Mouse (Mus musculus): Measurements from ENCODE around the gene Ccdc71. TPM values are rescaled to one million over a fixed set of nuclear protein-coding genes. Genes with fewer than 3 reads are reported as not detected.

The Ccdc71 gene
- total and polyA plus RNA-seq, 3 experiments: 14.7 to 26.6 (median 22.5) TPM

DNA sequence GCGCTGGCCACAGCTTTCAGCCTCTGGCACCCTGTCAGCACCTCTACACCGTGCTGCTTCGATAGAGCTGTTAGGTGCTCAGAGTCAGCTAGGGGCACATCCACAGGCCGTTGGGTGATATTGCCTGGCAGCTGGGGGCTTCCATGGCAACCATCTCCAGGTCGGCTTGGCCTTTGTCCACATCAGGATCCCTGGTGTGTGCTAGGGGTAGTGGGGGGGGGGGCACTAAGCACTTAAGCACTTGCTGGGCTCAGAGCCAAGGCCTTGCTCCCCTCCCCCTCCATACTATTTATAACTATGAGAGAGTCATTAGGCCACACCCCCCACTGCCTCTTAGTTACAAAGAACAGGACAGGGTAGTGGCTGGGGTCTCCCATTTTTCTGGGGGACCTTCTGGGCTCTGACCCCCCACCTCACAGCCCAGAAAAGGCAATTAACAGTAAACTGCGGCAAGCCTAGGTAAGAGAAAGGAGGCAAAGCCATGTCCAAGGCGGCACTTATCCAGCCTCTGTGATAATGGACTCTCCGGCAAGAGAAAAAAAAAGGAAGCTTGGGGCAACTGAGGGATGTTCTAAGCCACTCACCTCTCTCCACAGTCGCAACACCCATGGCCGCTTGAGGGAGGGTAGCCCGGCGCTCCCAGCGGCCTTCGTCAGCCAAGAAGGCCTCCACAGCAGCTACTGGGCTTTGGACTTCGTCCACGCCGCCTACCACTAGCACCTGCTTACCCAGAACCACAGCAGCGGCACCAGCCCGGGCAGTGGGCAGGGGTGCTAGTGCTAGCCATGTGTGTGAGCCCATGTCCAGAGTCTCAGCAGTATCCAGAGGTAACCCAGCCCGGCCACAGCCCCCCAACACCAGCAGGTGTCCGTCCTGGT lies 9.8 kb upstream of the Ccdc71 start:
- H3K4me3 ChIP-seq: no peak overlapping the region
- DNase-seq: no peak
- no peak overlapping the region for H3K9ac ChIP-seq (ENCODE audit: low read depth, low read length)
- 0 out of 2 replicates have a peak overlapping the region, but pooled peaks have one; percentile 23 for H3K27ac ChIP-seq
- no peak for TF ChIP-seq POLR2A (IDR thresholded peaks at IDR 0.05; ENCODE audit: insufficient read depth, low read depth, low read length)
- no peak for TF ChIP-seq CTCF (IDR thresholded peaks at IDR 0.05)
- TF ChIP-seq EP300 (IDR thresholded peaks at IDR 0.05; ENCODE audit: insufficient read depth, low read depth, low read length): 0 out of 2 replicates have a peak, but pooled peaks have one; percentile 7
- H3K79me2 ChIP-seq (replicated peaks; ENCODE audit: control insufficient read depth, insufficient read depth, low read length): no peaks in the 10 kb centered on the region
- intact Hi-C loops (cut with DNase I): loop anchor here (5.0 kb wide), 2 partner anchors 42 to 68 kb away; partner anchors contain the start of gene Usp19
- H3K27me3 ChIP-seq (ENCODE audit: control insufficient read depth, insufficient read depth, low read length): no peaks in the 10 kb centered on the region
- H3K36me3 ChIP-seq (ENCODE audit: control insufficient read depth, insufficient read depth, low read length): no peaks in the 10 kb centered on the region
- 0 out of 2 replicates have a peak, but pooled peaks cover 2% of the 10 kb centered on the region for H3K4me1 ChIP-seq (ENCODE audit: control insufficient read depth, insufficient read depth, low read length)
- 50% methylated on average over 21 of the region's 21 CpGs for WGBS

DNA sequence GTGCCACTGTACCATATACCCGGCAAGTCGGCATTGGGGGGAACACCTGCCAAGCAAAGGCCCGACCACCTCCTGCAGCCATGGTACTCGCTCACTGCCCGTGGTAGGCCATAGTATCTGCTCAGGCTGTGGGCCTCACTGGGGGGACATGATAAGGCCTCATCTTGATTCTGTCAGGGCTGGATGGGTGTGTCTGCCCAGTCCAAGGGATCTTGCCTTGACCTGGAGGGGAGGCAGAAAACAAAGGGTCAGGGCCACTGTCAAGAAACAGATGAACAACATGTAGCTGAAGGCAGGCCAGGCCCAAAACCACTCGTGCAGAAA lies 9.2 kb upstream of the Ccdc71 start:
- no peak overlapping the region for H3K4me3 ChIP-seq
- H3K79me2 ChIP-seq (replicated peaks; ENCODE audit: control insufficient read depth, insufficient read depth, low read length): no peaks in the 10 kb centered on the region
- intact Hi-C loops (cut with DNase I): loop anchor here (5.0 kb wide), 2 partner anchors 41 to 69 kb away; partner anchors contain the start of gene Usp19
- no peak overlapping the region for H3K27ac ChIP-seq
- H3K36me3 ChIP-seq (ENCODE audit: control insufficient read depth, insufficient read depth, low read length): no peaks in the 10 kb centered on the region
- 0 out of 2 replicates have a peak, but pooled peaks cover 2% of the 10 kb centered on the region for H3K4me1 ChIP-seq (ENCODE audit: control insufficient read depth, insufficient read depth, low read length)
- H3K27me3 ChIP-seq (ENCODE audit: control insufficient read depth, insufficient read depth, low read length): no peaks in the 10 kb centered on the region
- 75% methylated on average over 6 of the region's 6 CpGs for WGBS
- no peak for TF ChIP-seq EP300 (IDR thresholded peaks at IDR 0.05; ENCODE audit: insufficient read depth, low read depth, low read length)
- no peak for TF ChIP-seq POLR2A (IDR thresholded peaks at IDR 0.05; ENCODE audit: insufficient read depth, low read depth, low read length)
- TF ChIP-seq CTCF (IDR thresholded peaks at IDR 0.05): no peak
- H3K9ac ChIP-seq (ENCODE audit: low read depth, low read length): no peak overlapping the region
- no peak for DNase-seq

DNA sequence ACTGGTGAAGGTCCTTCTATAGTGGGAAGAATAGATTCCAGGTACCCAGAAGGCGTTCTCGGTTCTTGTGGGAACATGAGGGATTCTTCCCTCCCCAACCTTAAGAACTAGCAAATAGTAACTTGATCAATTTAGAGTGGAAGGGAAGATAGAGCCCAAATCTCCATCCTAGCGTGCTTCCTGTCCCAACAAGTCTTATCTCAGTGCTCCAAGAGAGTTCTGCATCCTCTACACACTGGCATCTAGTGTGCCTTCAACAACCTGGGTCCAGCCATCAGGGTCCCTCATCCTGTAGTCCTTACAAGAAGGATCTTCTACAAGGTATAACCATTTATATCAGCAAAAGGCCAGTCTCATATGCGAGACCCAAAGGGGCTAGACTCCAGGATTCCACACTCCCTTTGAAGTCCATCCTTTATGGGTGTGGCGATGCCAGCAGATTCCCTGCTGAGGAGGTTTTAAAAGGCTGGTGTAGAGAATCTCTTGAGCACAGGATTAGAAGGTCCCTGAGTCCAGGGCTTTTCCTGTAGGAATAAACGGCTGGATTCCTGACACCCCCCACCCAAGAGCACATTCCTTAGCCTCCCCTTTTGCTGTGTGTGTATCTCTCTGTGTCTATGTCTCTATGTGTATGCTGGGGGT lies 8.7 kb upstream of the Ccdc71 start:
- TF ChIP-seq CTCF (IDR thresholded peaks at IDR 0.05): no peak
- Histone ChIP-seq H3K27ac (no peak overlapping the region; the same call in 1 of the 2 replicates), H3K4me3 (peak overlapping the region; percentile 67), H3K9ac (ENCODE audit: low read depth, low read length) (no peak overlapping the region; the same call in 1 of the 2 replicates), H3K36me3 (ENCODE audit: control insufficient read depth, insufficient read depth, low read length) (no peaks in the 10 kb centered on the region), H3K27me3 (ENCODE audit: control insufficient read depth, insufficient read depth, low read length) (no peaks in the 10 kb centered on the region), H3K4me1 (ENCODE audit: control insufficient read depth, insufficient read depth, low read length) (0 out of 2 replicates have a peak, but pooled peaks cover 2% of the 10 kb centered on the region), H3K79me2 (replicated peaks; ENCODE audit: control insufficient read depth, insufficient read depth, low read length) (no peaks in the 10 kb centered on the region)
- DNase-seq: no peak
- intact Hi-C loops (cut with DNase I): loop anchor here (5.0 kb wide), 2 partner anchors 41 to 69 kb away; partner anchors contain the start of gene Usp19
- 77% methylated on average over 6 of the region's 6 CpGs for WGBS

DNA sequence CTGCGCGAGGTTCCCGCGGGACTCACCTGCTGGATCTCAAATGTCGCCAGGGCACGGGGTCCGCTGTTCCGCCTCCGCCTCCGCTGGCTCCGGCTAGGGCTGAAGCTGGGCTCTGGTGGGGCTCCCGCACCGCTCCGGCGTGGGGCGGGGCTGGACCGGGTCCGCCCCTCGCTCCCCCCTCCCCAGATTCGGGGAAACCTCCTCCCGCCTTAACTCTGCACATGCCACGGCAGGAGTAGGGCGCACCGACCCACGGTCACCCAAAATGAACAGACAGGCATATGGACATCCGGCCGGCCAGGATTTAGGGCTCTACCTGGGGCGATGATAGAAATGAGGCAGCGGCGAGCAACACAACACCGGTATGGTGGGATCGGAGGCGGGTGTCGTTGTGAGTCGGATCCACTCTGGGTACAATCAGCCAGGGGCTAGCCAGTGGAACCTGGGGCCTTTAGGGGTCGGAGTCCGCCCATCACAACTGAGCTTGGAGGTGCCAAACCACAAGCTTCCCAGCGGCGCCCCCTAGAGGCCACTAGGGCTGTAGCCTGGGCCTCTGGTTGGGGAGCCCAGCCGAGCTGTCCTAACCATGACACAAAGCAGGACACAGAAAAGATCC lies 7.9 kb upstream of the Ccdc71 start:
- Histone ChIP-seq H3K27ac (peak overlapping the region; percentile 43), H3K36me3 (ENCODE audit: control insufficient read depth, insufficient read depth, low read length) (no peaks in the 10 kb centered on the region), H3K9ac (ENCODE audit: low read depth, low read length) (peak overlapping the region; percentile 53), H3K4me3 (peak overlapping the region; percentile 67), H3K27me3 (ENCODE audit: control insufficient read depth, insufficient read depth, low read length) (no peaks in the 10 kb centered on the region), H3K4me1 (ENCODE audit: control insufficient read depth, insufficient read depth, low read length) (0 out of 2 replicates have a peak, but pooled peaks cover 2% of the 10 kb centered on the region), H3K79me2 (replicated peaks; ENCODE audit: control insufficient read depth, insufficient read depth, low read length) (no peaks in the 10 kb centered on the region)
- intact Hi-C loops (cut with DNase I): loop anchor here (5.0 kb wide), 2 partner anchors 40 to 70 kb away; partner anchors contain the start of gene Usp19
- 1% methylated on average over 40 of the region's 40 CpGs for WGBS
- TF ChIP-seq EP300 (IDR thresholded peaks at IDR 0.05; ENCODE audit: insufficient read depth, low read depth, low read length): no peak
- peak; percentile 100 for TF ChIP-seq CTCF (IDR thresholded peaks at IDR 0.05)
- DNase-seq: peak; percentile 85 to 90

DNA sequence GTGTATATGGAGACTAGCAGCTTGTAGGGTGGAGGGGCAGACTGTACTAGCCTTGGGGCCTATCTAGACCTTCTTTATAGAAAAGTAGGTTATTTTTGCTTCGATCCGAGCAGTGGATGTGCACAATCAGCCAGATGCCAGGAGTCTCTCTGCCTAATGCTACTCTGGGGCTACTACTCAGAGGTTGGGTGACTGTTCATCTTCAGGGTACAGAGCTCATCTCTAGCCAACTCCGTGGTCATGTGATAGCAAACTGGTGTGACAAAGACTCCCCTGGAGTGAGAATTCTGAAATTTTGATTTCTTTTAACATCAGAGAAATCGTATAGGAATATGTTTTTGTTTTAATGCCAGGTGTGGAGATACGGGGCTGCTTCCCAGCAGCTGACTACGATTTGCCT lies 7.4 kb upstream of the Ccdc71 start:
- peak overlapping the region; percentile 67; the same call in 1 of the 2 replicates for H3K4me3 ChIP-seq
- intact Hi-C loops (cut with DNase I): loop anchor here (5.0 kb wide), 2 partner anchors 39 to 71 kb away; partner anchors contain the start of gene Usp19
- no peak for TF ChIP-seq POLR2A (IDR thresholded peaks at IDR 0.05; ENCODE audit: insufficient read depth, low read depth, low read length)
- TF ChIP-seq CTCF (IDR thresholded peaks at IDR 0.05): no peak
- TF ChIP-seq EP300 (IDR thresholded peaks at IDR 0.05; ENCODE audit: insufficient read depth, low read depth, low read length): no peak
- H3K79me2 ChIP-seq (replicated peaks; ENCODE audit: control insufficient read depth, insufficient read depth, low read length): no peaks in the 10 kb centered on the region
- H3K27me3 ChIP-seq (ENCODE audit: control insufficient read depth, insufficient read depth, low read length): no peaks in the 10 kb centered on the region
- H3K36me3 ChIP-seq (ENCODE audit: control insufficient read depth, insufficient read depth, low read length): no peaks in the 10 kb centered on the region
- H3K9ac ChIP-seq (ENCODE audit: low read depth, low read length): no peak overlapping the region
- H3K4me1 ChIP-seq (ENCODE audit: control insufficient read depth, insufficient read depth, low read length): 0 out of 2 replicates have a peak, but pooled peaks cover 2% of the 10 kb centered on the region
- peak overlapping the region; percentile 43; the same call in 1 of the 2 replicates for H3K27ac ChIP-seq
- DNase-seq: no peak
- WGBS: 44% methylated on average over 6 of the region's 6 CpGs
